Mouse (Mus musculus) megakaryocyte, embryonic 14.5 days (primary cell): Measurements from ENCODE around the gene Slc16a9.

Source experiments
- FLI1 ChIP-seq: IDR thresholded peaks from 2 replicates; pipeline ENCODE4 v1.6.1; 2012; ENCODE audit warnings: low read length, inconsistent platforms, mixed read lengths
- GATA1 ChIP-seq: IDR thresholded peaks from 3 replicates; pipeline ENCODE4 v1.6.1; 2012; ENCODE audit warnings: mixed read lengths, low read length, inconsistent platforms, borderline replicate concordance

GRCm38 (mm10) chr10:70294094-70294493 lies 49.2 kb downstream of the Slc16a9 start:
- TF ChIP-seq GATA1 = no peak
- TF ChIP-seq FLI1 = no peak
